Mouse (Mus musculus) CH12.LX (cell line): Measurements from ENCODE around the gene Plod1. TPM values are rescaled to one million over a fixed set of nuclear protein-coding genes. Genes with fewer than 3 reads are reported as not detected.

Experiments used
- DNase-seq: peaks from one replicate; pipeline ENCODE4 v3.0.0-alpha.2; 2013; ENCODE audit errors: extremely low read depth
- H3K27ac ChIP-seq: 2 replicates; pipeline ENCODE4 v1.5.1; 2012; ENCODE audit warnings: low read depth, mild to moderate bottlenecking, control low read depth, moderate library complexity; ENCODE audit not compliant: insufficient read depth
- H3K27me3 ChIP-seq: replicated peaks from 2 replicates; pipeline ENCODE3; 2012; ENCODE audit warnings: inconsistent platforms
- H3K36me3 ChIP-seq, 2 experiments: replicated peaks in 1 of 2; 2 replicates each; pipeline versions ENCODE3 to v1.6.1; 2012; ENCODE audit warnings: inconsistent platforms in 1 of 2, low read length in 1 of 2, mild to moderate bottlenecking in 1 of 2, mixed read lengths in 1 of 2, moderate library complexity in 1 of 2; ENCODE audit not compliant: control insufficient read depth in 1 of 2, insufficient read depth in 1 of 2
- H3K4me1 ChIP-seq, 2 experiments: 2 replicates each; pipeline ENCODE4 v1.6.1; 2012; ENCODE audit warnings: inconsistent platforms in 1 of 2, moderate library complexity in 1 of 2; ENCODE audit not compliant: insufficient read depth in 2 of 2, control insufficient read depth in 1 of 2
- H3K4me2 ChIP-seq: 2 replicates; pipeline ENCODE4 v1.6.1; 2012; ENCODE audit warnings: low read depth, mild to moderate bottlenecking, control low read depth; ENCODE audit not compliant: poor library complexity, insufficient read depth, severe bottlenecking
- H3K4me3 ChIP-seq, 3 experiments: fragments of 150-350 bp in 1 of 3; sonication (generic) in 1 of 3; replicated peaks in 1 of 3; 2 replicates each; pipeline versions ENCODE3 to v1.5.1; 2011 to 2012; ENCODE audit warnings: low read depth in 2 of 3, low read length in 2 of 3, mild to moderate bottlenecking in 2 of 3, moderate library complexity in 2 of 3, control low read depth in 1 of 3, improper control_type of control experiment in 1 of 3, inconsistent platforms in 1 of 3, mixed read lengths in 1 of 3; ENCODE audit not compliant: poor library complexity in 1 of 3
- H3K79me2 ChIP-seq: replicated peaks from 2 replicates; pipeline ENCODE4 v1.6.1; 2012; ENCODE audit warnings: mild to moderate bottlenecking, moderate library complexity; ENCODE audit not compliant: control insufficient read depth, poor library complexity, insufficient read depth, severe bottlenecking; ENCODE audit errors: extremely low read depth
- H3K9ac ChIP-seq: 2 replicates; pipeline ENCODE4 v1.6.1; 2012; ENCODE audit warnings: low read depth, mild to moderate bottlenecking, control low read depth, moderate library complexity; ENCODE audit not compliant: insufficient read depth
- H3K9me3 ChIP-seq: replicated peaks from 2 replicates; pipeline ENCODE3; 2012; ENCODE audit warnings: low read length, inconsistent platforms, mixed read lengths
- BHLHE40 ChIP-seq: IDR thresholded peaks from 2 replicates; pipeline ENCODE4 v1.6.1; 2011; ENCODE audit warnings: mild to moderate bottlenecking, low read depth, low read length, improper control_type of control experiment
- CHD1 ChIP-seq: IDR thresholded peaks from 2 replicates; pipeline ENCODE4 v1.6.1; 2012; ENCODE audit warnings: low read depth, low read length, improper control_type of control experiment, inconsistent platforms
- CHD2 ChIP-seq: IDR thresholded peaks from 2 replicates; pipeline ENCODE4 v1.6.1; 2011; ENCODE audit warnings: low read length, improper control_type of control experiment
- EP300 ChIP-seq: IDR thresholded peaks from 2 replicates; pipeline ENCODE4 v1.6.1; 2011; ENCODE audit warnings: low read length, improper control_type of control experiment
- KAT2A ChIP-seq: IDR thresholded peaks from 2 replicates; pipeline ENCODE4 v1.6.1; 2012; ENCODE audit warnings: low read length, improper control_type of control experiment, inconsistent platforms; ENCODE audit not compliant: insufficient replicate concordance
- MAFK ChIP-seq: IDR thresholded peaks from 2 replicates; pipeline ENCODE4 v1.6.1; 2011; ENCODE audit warnings: low read length, improper control_type of control experiment; ENCODE audit not compliant: insufficient replicate concordance
- MAX ChIP-seq: IDR thresholded peaks from 2 replicates; pipeline ENCODE4 v1.6.1; 2011; ENCODE audit warnings: low read length, improper control_type of control experiment
- MEF2A ChIP-seq: IDR thresholded peaks from 2 replicates; pipeline ENCODE4 v1.6.1; 2014; ENCODE audit warnings: low read depth, mild to moderate bottlenecking, inconsistent platforms, low read length, improper control_type of control experiment, borderline replicate concordance
- MXI1 ChIP-seq: IDR thresholded peaks from 2 replicates; pipeline ENCODE4 v1.6.1; 2011; ENCODE audit warnings: mild to moderate bottlenecking, low read depth, low read length, improper control_type of control experiment
- MYC ChIP-seq: IDR thresholded peaks from 2 replicates; pipeline ENCODE4 v1.6.1; 2011; ENCODE audit warnings: low read depth, mild to moderate bottlenecking, improper control_type of control experiment, low read length
- NELFE ChIP-seq: IDR thresholded peaks from 2 replicates; pipeline ENCODE4 v1.6.1; 2011; ENCODE audit warnings: low read depth, low read length, improper control_type of control experiment
- NRF1 ChIP-seq: IDR thresholded peaks from 2 replicates; pipeline ENCODE4 v1.6.1; 2014; ENCODE audit warnings: low read depth, mild to moderate bottlenecking, inconsistent platforms, low read length, improper control_type of control experiment, moderate library complexity
- SIN3A ChIP-seq: IDR thresholded peaks from 2 replicates; pipeline ENCODE4 v1.6.1; 2012; ENCODE audit warnings: low read length, improper control_type of control experiment, inconsistent platforms
- SMC3 ChIP-seq: IDR thresholded peaks from 2 replicates; pipeline ENCODE4 v1.6.1; 2011; ENCODE audit warnings: low read depth, low read length, improper control_type of control experiment
- UBTF ChIP-seq: IDR thresholded peaks from 2 replicates; pipeline ENCODE4 v1.6.1; 2012; ENCODE audit warnings: low read depth, mild to moderate bottlenecking, inconsistent platforms, low read length, improper control_type of control experiment, moderate library complexity
- USF1 ChIP-seq: IDR thresholded peaks from 2 replicates; pipeline ENCODE4 v1.6.1; 2014; ENCODE audit warnings: low read depth, mild to moderate bottlenecking, inconsistent platforms, low read length, improper control_type of control experiment
- ZC3H11A ChIP-seq: IDR thresholded peaks from 2 replicates; pipeline ENCODE4 v1.6.1; 2012; ENCODE audit warnings: low read depth, mild to moderate bottlenecking, inconsistent platforms, low read length, improper control_type of control experiment
- ZMIZ1 ChIP-seq: IDR thresholded peaks from 2 replicates; pipeline ENCODE4 v1.6.1; 2012; ENCODE audit warnings: low read depth, mild to moderate bottlenecking, inconsistent platforms, low read length, improper control_type of control experiment
- ZNF384 ChIP-seq: IDR thresholded peaks from 2 replicates; pipeline ENCODE4 v1.6.1; 2012; ENCODE audit warnings: low read depth, low read length, improper control_type of control experiment, inconsistent platforms
- dilution Hi-C: fragments of 300-500 bp; cut with MboI; formaldehyde crosslinking; loops from 2 replicates; pipeline ENCODE4 v1.14.3; 2020; ENCODE audit warnings: low sequenced_read_pairs; ENCODE audit not compliant: extremely low pct_unique_long_range_greater_than_20kb, extremely low pct_ligation_motif_present
- in situ Hi-C: fragments of 300-500 bp; cut with MboI; formaldehyde crosslinking; loops from 3 replicates; pipeline ENCODE4 v1.14.3; 2019; ENCODE audit warnings: low sequenced_read_pairs, low pct_ligation_motif_present, low pct_unique_long_range_greater_than_20kb, mixed read lengths
- polyA plus RNA-seq: library from polyadenylated mRNA; unstranded; fragments of >175 nt; gene quantifications from 2 replicates; pipeline ENCODE4 v1.2.1, GENCODE M21; 2012; ENCODE audit warnings: low read depth; ENCODE audit not compliant: insufficient read length
- total RNA-seq, 2 experiments: library from RNA; depleted of rRNA; stranded (reverse); fragments of 300-350 nt in 1 of 2; fragments of >200 nt in 1 of 2; gene quantifications; 2 replicates each; pipeline ENCODE4 v1.2.3; 2012 to 2014

The Plod1 gene
- total and polyA plus RNA-seq, 3 experiments: 0.30 to 6.5 (median 1.9) TPM

GRCm38 (mm10) chr4:147879456-147879855 lies 57.1 kb downstream of the Plod1 start:
- DNase-seq: no peak
- H3K9ac ChIP-seq: no peak overlapping the region
- H3K27ac ChIP-seq: no peak overlapping the region
- H3K4me2 ChIP-seq: no peak overlapping the region
- no peaks in the 10 kb centered on the region for H3K27me3 ChIP-seq
- H3K79me2 ChIP-seq: no peaks in the 10 kb centered on the region
- TF ChIP-seq MYC (no peak), KAT2A (no peak), SIN3A (no peak), NELFE (no peak), ZNF384 (no peak), ZMIZ1 (no peak), MEF2A (no peak), MXI1 (no peak), MAX (no peak)
- H3K36me3 ChIP-seq: peaks cover 89 to 91% of the 10 kb centered on the region in 2 experiments
- no peaks in the 10 kb centered on the region for H3K4me1 ChIP-seq
- in situ Hi-C loops: no loop called here
- H3K4me3 ChIP-seq: no peak overlapping the region
- dilution Hi-C loops: no loop called here
- H3K9me3 ChIP-seq: no peaks in the 10 kb centered on the region

- H3K9me3 ChIP-seq: no peaks in the 10 kb centered on the region
- no peak overlapping the region for H3K27ac ChIP-seq
- H3K9ac ChIP-seq: no peak overlapping the region
- no peaks in the 10 kb centered on the region for H3K27me3 ChIP-seq
- H3K4me2 ChIP-seq: no peak overlapping the region
- H3K4me3 ChIP-seq: no peak overlapping the region
- H3K36me3 ChIP-seq: peaks cover 89 to 91% of the 10 kb centered on the region in 2 experiments
- dilution Hi-C loops (no loop called here), in situ Hi-C loops (no loop called here)
- no peak for TF ChIP-seq NRF1
- TF ChIP-seq UBTF: no peak
- TF ChIP-seq ZMIZ1: no peak
- no peak for TF ChIP-seq CHD1
- no peak for TF ChIP-seq MYC
- TF ChIP-seq SMC3: no peak
- no peak for TF ChIP-seq CHD2
- no peak for TF ChIP-seq MEF2A
- TF ChIP-seq USF1: no peak
- TF ChIP-seq EP300: no peak
- TF ChIP-seq MAFK: no peak
- no peak for TF ChIP-seq ZC3H11A
- no peak for TF ChIP-seq NELFE
- TF ChIP-seq MXI1: no peak
- no peak for TF ChIP-seq BHLHE40
- no peak for TF ChIP-seq SIN3A
- no peaks in the 10 kb centered on the region for H3K4me1 ChIP-seq
- no peaks in the 10 kb centered on the region for H3K79me2 ChIP-seq
- DNase-seq: no peak
Measured at GRCm38 (mm10) chr4:147878537-147878936, 58.0 kb downstream of the Plod1 start.
